Mouse (Mus musculus): ENCODE measurements around the gene Ccdc77. TPM values are rescaled to one million over a fixed set of nuclear protein-coding genes. Genes with fewer than 3 reads are reported as not detected.

Gene Ccdc77
- 1 to 10 TPM; 2.5 to 2.7 TPM for total RNA-seq (2021)
- long read RNA-seq, experiment 1, partial matches to known transcripts, result 0 of 2 reads
- long read RNA-seq, experiment 1, other reads (novel, unspliced or antisense), result 0 of 2 reads
- long read RNA-seq, experiment 2, result 0 reads

- DNase-seq (ENCODE audit: low spot score), result peak; percentile 91
These were observed at the start of gene Ccdc77, which contains the start of gene Kdm5a for GRCm38 (mm10) chr6:120363688-120364522. TSS of gene Ccdc77 (minus strand) at chr6:120364374. TSS of gene Kdm5a (plus strand) at chr6:120364124.

GRCm38 (mm10) chr6:120403936-120404335 is 39.8 kb upstream of the Ccdc77 start:
- no peak for DNase-seq (ENCODE audit: low spot score)

- DNase-seq (ENCODE audit: low spot score), result no peak
These were observed 31.6 kb upstream of the Ccdc77 start for GRCm38 (mm10) chr6:120395622-120396345.

GRCm38 (mm10) chr6:120392811-120393210 is 28.6 kb upstream of the Ccdc77 start:
- no peak for DNase-seq (ENCODE audit: low spot score)

- DNase-seq (ENCODE audit: low spot score), result no peak
These were observed 25.9 kb upstream of the Ccdc77 start for GRCm38 (mm10) chr6:120390054-120390453.

GRCm38 (mm10) chr6:120376736-120377135 is 12.6 kb upstream of the Ccdc77 start:
- DNase-seq (ENCODE audit: low spot score), result no peak

- no peak for DNase-seq (ENCODE audit: low spot score)
These were observed 877 bp upstream of the Ccdc77 start for GRCm38 (mm10) chr6:120365051-120365450.

GRCm38 (mm10) chr6:120364523-120364905 is 340 bp upstream of the Ccdc77 start:
- DNase-seq (ENCODE audit: low spot score), result no peak

- peak; percentile 1 for DNase-seq (ENCODE audit: low spot score)
These were observed 1.1 kb downstream of the Ccdc77 start for GRCm38 (mm10) chr6:120362774-120363687.

- no peak for DNase-seq (ENCODE audit: low spot score)
These were observed 2.0 kb downstream of the Ccdc77 start for GRCm38 (mm10) chr6:120362124-120362523.

- peak; percentile 89 for DNase-seq (ENCODE audit: low spot score)
These were observed 6.9 kb downstream of the Ccdc77 start for GRCm38 (mm10) chr6:120356951-120357945.

GRCm38 (mm10) chr6:120356478-120356877 is 7.7 kb downstream of the Ccdc77 start:
- DNase-seq (ENCODE audit: low spot score), result no peak

- no peak for DNase-seq (ENCODE audit: low spot score)
These were observed 15.2 kb downstream of the Ccdc77 start for GRCm38 (mm10) chr6:120349018-120349417.

GRCm38 (mm10) chr6:120343992-120344391 is 20.2 kb downstream of the Ccdc77 start:
- DNase-seq (ENCODE audit: low spot score), result no peak

GRCm38 (mm10) chr6:120332351-120332750 is 31.8 kb downstream of the Ccdc77 start:
- DNase-seq (ENCODE audit: low spot score), result no peak

- DNase-seq (ENCODE audit: low spot score), result peak; percentile 66
These were observed 39.8 kb downstream of the Ccdc77 start for GRCm38 (mm10) chr6:120324295-120324927.

GRCm38 (mm10) chr6:120320369-120320768 is 43.8 kb downstream of the Ccdc77 start:
- no peak for DNase-seq (ENCODE audit: low spot score)

GRCm38 (mm10) chr6:120319129-120319528 is 45.0 kb downstream of the Ccdc77 start:
- no peak for DNase-seq (ENCODE audit: low spot score)

- no peak for DNase-seq (ENCODE audit: low spot score)
These were observed 45.8 kb downstream of the Ccdc77 start for GRCm38 (mm10) chr6:120318303-120318940.
